Mouse (Mus musculus) G1E (cell line): Measurements from ENCODE around the gene Yipf3. TPM values are rescaled to one million over a fixed set of nuclear protein-coding genes. Genes with fewer than 3 reads are reported as not detected.

Experiments
- ATAC-seq: 2 replicates; pipeline ENCODE4 v1.8.0; 2016; ENCODE audit warnings: mild to moderate bottlenecking; ENCODE audit not compliant: insufficient number of reproducible peaks, poor library complexity, low FRiP score, severe bottlenecking; ENCODE audit errors: extremely low read depth
- DNase-seq: peaks from one replicate; pipeline ENCODE4 v3.0.0; 2012; ENCODE audit warnings: low spot score
- H3K27me3 ChIP-seq: 2 replicates; pipeline ENCODE4 v1.6.1; 2012; ENCODE audit warnings: mild to moderate bottlenecking, low read length, inconsistent platforms; ENCODE audit not compliant: insufficient read depth
- H3K36me3 ChIP-seq: replicated peaks from 2 replicates; pipeline ENCODE3; 2012; ENCODE audit warnings: mild to moderate bottlenecking, inconsistent platforms
- H3K4me1 ChIP-seq: 2 replicates; pipeline ENCODE4 v1.6.1; 2012; ENCODE audit warnings: low read depth, low read length, inconsistent platforms, mixed read lengths; ENCODE audit not compliant: insufficient read depth
- H3K4me3 ChIP-seq: 2 replicates; pipeline ENCODE4 v1.5.1; 2012; ENCODE audit warnings: low read depth, mild to moderate bottlenecking, inconsistent platforms, low read length, moderate library complexity, mixed read lengths
- H3K9me3 ChIP-seq: replicated peaks from 2 replicates; pipeline ENCODE4 v1.6.1; 2012; ENCODE audit warnings: inconsistent platforms
- CTCF ChIP-seq: IDR thresholded peaks from 2 replicates; pipeline ENCODE4 v1.5.1; 2012; ENCODE audit warnings: low read depth, low read length, inconsistent platforms, mixed read lengths
- GATA1 ChIP-seq: IDR thresholded peaks from 2 replicates; pipeline ENCODE4 v1.6.1; 2012; ENCODE audit warnings: borderline replicate concordance, low read length, inconsistent platforms, mixed read lengths
- GATA2 ChIP-seq: IDR thresholded peaks from 2 replicates; pipeline ENCODE4 v1.6.1; 2012; ENCODE audit warnings: low read depth, low read length, inconsistent platforms, borderline replicate concordance
- POLR2AphosphoS5 ChIP-seq: IDR thresholded peaks from 2 replicates; pipeline ENCODE4 v1.6.1; 2012; ENCODE audit warnings: low read depth, low read length, inconsistent platforms; ENCODE audit not compliant: insufficient replicate concordance
- TAL1 ChIP-seq: conservative IDR thresholded peaks from 2 replicates; pipeline ENCODE4 v1.6.1; 2012; ENCODE audit warnings: low read depth, low read length, inconsistent platforms, mixed read lengths
- polyA plus RNA-seq: library from polyadenylated mRNA; stranded (reverse); fragments of >175 nt; gene quantifications from 2 replicates; pipeline ENCODE4 v1.2.3, GENCODE M21; 2012
- total RNA-seq, 2 experiments: library from RNA; stranded (forward) in 1 of 2; stranded (reverse) in 1 of 2; fragments of 200-1000 nt in 1 of 2; fragments of >200 nt in 1 of 2; fragmentation: Nextera tagmentation in 1 of 2; gene quantifications; 2 replicates each; pipeline ENCODE4 v1.2.3; 2014 to 2017

The Yipf3 gene
- total and polyA plus RNA-seq, 3 experiments, result 28.1 to 72.4 (median 31.3) TPM

DNA sequence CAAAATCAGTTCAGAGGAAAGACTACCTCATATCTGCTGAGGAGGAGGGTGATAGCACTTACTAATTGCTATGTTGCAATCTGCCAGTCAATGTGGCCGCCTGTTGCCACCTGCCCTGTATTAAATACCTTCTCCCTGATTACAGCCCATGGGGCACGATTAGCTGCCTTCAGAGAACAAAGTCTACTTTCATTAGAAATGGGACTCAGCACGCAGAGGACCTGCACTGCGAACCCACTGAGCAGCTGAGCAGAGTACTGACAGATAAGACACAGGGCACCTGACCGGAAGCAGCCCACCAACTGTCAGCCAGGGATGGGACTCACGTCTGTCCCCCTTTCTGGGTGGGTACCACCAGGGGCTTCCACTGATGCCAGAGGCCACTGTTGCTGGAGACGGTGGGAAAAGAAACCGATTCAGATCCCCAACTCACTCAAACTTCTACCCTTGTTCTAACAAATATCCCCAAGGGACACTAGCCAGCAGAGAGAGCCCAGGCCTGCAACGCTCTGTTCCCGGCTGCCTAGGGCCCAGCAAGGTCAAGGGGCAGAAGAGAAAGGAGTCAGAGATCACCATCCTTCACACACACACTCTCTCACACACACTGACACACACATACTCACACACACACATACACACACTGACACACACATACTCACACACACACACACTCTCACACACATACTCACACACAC lies 20.3 kb downstream of the Yipf3 start:
- TF ChIP-seq GATA1, result no peak
- TF ChIP-seq TAL1, result no peak
- TF ChIP-seq GATA2, result no peak
- TF ChIP-seq CTCF, result no peak
- no peak for TF ChIP-seq POLR2AphosphoS5
- ATAC-seq (no peak), DNase-seq (no peak)
- peaks cover 99% of the 10 kb centered on the region for H3K36me3 ChIP-seq
- no peaks in the 10 kb centered on the region for H3K27me3 ChIP-seq
- H3K9me3 ChIP-seq, result no peaks in the 10 kb centered on the region
- peaks cover 21% of the 10 kb centered on the region for H3K4me1 ChIP-seq
- no peak overlapping the region for H3K4me3 ChIP-seq

DNA sequence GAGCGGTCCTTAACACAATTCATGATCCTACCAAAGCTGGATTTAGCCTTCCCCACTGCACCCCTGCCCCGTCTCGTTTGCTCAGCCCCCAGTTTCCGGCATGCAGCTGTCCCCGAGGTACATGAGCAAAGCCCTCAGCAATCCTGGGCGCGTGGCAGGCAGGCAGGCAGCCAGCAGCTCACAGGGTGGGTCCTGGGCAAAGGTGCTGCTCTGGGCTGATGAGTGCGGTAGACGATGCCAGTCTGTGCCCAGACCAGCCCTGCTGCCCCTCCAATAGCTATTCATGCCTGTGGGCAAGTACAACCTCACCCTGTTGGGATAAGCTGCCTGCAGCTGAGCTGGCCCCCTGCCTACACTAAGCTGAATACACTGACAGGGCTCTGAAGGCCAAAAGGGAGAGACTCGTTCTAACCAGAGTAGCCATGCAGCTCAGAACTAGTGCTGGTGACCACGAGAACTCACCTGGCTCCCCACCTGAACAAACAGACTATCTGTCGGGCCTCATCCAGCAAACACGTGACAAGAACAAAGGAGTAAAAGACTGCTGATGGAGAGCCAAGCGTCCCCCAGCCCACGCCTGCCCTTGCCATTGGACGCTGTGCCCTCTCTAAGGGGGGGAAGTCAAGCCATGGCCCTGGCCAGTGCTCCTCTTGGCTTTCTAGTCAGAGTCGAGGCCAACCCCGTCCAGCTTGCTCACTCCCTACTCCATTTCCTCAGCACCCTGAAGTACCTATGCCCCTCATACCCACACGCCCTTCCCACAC lies 22.1 kb downstream of the Yipf3 start:
- Histone ChIP-seq H3K36me3 (peaks cover 97% of the 10 kb centered on the region), H3K27me3 (no peaks in the 10 kb centered on the region), H3K9me3 (no peaks in the 10 kb centered on the region), H3K4me1 (peaks cover 21% of the 10 kb centered on the region), H3K4me3 (no peak overlapping the region; the same call in 1 of the 2 replicates)
- no peak for TF ChIP-seq POLR2AphosphoS5
- no peak for TF ChIP-seq GATA1
- no peak for TF ChIP-seq TAL1
- no peak for TF ChIP-seq CTCF
- no peak for TF ChIP-seq GATA2
- DNase-seq (no peak), ATAC-seq (no peak)

DNA sequence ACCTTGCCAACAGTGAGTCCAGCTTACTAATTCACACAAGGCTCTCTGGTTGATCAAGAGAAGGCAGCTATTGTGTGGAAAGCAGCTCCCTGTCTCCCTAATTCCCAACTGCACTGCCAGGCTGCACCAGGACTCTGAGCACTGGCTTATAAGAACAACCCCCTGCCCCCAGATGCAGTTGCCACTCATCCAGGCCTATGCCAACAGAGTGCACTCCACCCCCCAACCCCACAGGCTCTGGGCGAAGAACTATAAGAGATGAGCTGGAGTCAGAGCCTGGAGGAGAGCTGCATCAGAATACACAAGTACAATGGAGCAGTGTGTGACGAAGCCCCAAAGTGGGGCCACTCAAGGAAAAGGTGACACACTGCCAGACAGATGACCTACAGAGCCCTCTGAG lies 24.2 kb downstream of the Yipf3 start:
- TF ChIP-seq GATA1, result no peak
- no peak for TF ChIP-seq TAL1
- TF ChIP-seq CTCF, result no peak
- TF ChIP-seq POLR2AphosphoS5, result no peak
- TF ChIP-seq GATA2, result no peak
- Histone ChIP-seq H3K4me1 (peaks cover 19% of the 10 kb centered on the region), H3K27me3 (no peaks in the 10 kb centered on the region), H3K4me3 (no peak overlapping the region), H3K36me3 (peaks cover 96% of the 10 kb centered on the region), H3K9me3 (no peaks in the 10 kb centered on the region)
- ATAC-seq (no peak), DNase-seq (no peak)

DNA sequence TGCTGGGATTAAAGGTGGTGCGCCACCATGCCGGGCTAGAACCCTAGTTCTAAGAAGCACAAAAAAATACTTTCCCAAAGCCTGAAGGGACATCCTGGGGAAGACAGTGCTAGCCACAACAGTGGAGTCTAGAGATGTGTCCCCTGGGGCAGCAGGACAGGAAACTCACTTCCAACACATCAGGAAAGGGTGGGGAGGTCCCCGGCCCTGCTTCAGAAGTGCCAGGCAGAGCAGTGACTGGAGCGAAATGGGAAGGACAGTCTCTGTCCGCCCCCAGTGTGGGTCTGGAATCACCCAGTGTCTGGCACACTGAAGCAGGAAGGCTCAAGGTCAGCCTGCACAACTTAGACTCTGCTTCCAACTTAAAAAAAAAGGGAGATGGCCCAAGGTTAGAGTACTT lies 24.8 kb downstream of the Yipf3 start:
- peaks cover 13% of the 10 kb centered on the region for H3K4me1 ChIP-seq
- H3K36me3 ChIP-seq, result peaks cover 96% of the 10 kb centered on the region
- DNase-seq (no peak), ATAC-seq (no peak)
- no peak overlapping the region for H3K4me3 ChIP-seq
- H3K27me3 ChIP-seq, result no peaks in the 10 kb centered on the region
- H3K9me3 ChIP-seq, result no peaks in the 10 kb centered on the region
- TF ChIP-seq TAL1 (no peak), GATA2 (no peak), GATA1 (no peak)

DNA sequence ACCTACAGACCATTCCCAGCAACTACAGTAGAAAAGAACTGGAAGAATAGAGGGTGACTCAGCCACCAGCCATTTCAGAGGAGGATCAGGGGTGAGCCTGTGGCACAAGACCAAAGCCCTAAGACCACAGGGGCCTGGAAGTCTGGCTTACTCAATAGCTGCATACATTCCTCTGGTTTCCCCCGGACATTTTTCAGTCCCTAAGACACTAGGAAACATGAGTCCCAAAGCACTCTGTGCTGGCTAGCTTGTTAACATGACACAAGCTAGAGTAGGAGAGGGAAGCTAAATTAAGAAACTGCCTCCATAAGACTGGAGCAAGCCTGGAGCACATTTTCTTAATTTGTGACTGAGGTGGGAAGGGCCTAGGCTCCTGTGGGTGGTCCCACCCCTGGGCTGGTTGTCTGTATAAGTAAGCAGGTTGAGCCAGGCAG lies 25.9 kb downstream of the Yipf3 start:
- no peak for TF ChIP-seq GATA2
- Histone ChIP-seq H3K27me3 (no peaks in the 10 kb centered on the region), H3K4me3 (no peak overlapping the region), H3K36me3 (peaks cover 97% of the 10 kb centered on the region), H3K4me1 (peaks cover 15% of the 10 kb centered on the region), H3K9me3 (no peaks in the 10 kb centered on the region)
- DNase-seq (no peak), ATAC-seq (no peak)

DNA sequence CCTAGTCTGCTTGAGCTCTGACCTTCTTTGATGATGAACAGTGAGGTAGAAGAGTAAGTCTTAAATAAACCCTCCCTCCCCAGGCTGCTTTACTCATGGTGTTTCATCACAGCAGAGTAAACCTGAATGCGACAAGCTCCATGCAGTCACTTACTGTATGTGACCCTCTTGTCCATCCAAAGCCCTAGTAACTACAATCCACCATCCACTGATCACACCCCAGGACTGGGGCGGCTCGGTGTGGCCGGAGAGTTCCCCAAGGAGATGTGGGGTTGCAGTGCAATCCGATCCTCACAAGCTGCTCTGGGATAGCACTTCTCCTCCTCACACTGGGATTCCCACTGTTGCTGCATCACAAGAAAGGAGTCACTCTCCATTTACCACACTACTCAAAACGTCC lies 26.6 kb downstream of the Yipf3 start:
- ATAC-seq (no peak), DNase-seq (no peak)
- Histone ChIP-seq H3K4me1 (peaks cover 19% of the 10 kb centered on the region), H3K9me3 (no peaks in the 10 kb centered on the region), H3K36me3 (peaks cover 97% of the 10 kb centered on the region), H3K4me3 (no peak overlapping the region), H3K27me3 (no peaks in the 10 kb centered on the region)
- TF ChIP-seq GATA2 (no peak), GATA1 (no peak), TAL1 (no peak), POLR2AphosphoS5 (no peak), CTCF (no peak)
